Mouse (Mus musculus): ENCODE data around the gene Mocs2. TPM values are rescaled to one million over a fixed set of nuclear protein-coding genes. Genes with fewer than 3 reads are reported as not detected.

Gene Mocs2
- 51.0 TPM for polyA plus RNA-seq (2015; fragmentation: Illumina TruSeq; extraction: RNeasy Lipid Tissue Mini Kit (QIAGEN cat#74804); ENCODE audit: insufficient read depth, low replicate concordance)

GRCm38 (mm10) chr13:114817751-114818360 is at the start of gene Mocs2:
Gene Mocs2 (plus strand): TSS chr13:114818236.

Other genes with a start within 250 kb of the Mocs2 start
- gene Itga2, start 113.9 kb downstream of the Mocs2 start, polyA plus RNA-seq (2015; fragmentation: Illumina TruSeq; extraction: RNeasy Lipid Tissue Mini Kit (QIAGEN cat#74804); ENCODE audit: insufficient read depth, low replicate concordance): 6.2 TPM